Mouse (Mus musculus): ENCODE measurements at regions not wholly inside any gene's neighbourhood (a gene's known extent, or its start where the extent isn't known, plus 50 kb on each side); places are given as distances from the start of the nearest gene placed in this dataset.

- Histone ChIP-seq H3K4me3 (ENCODE audit: inconsistent target) (no peak overlapping the region), H3K36me3 (ENCODE audit: inconsistent target) (no peaks in the 10 kb centered on the region), H3K79me2 (ENCODE audit: inconsistent target) (no peaks in the 10 kb centered on the region), H3K27ac (peak overlapping the region; percentile 36)
- WGBS (ENCODE audit: missing documents) = 42% methylated on average over 1 of the region's 1 CpGs
Observed at GRCm38 (mm10) chr3:65891594-65891993, 66.5 kb downstream of the Ccnl1 start.

- no peak overlapping the region for H3K4me3 ChIP-seq (ENCODE audit: inconsistent target)
- no peaks in the 10 kb centered on the region for H3K36me3 ChIP-seq (ENCODE audit: inconsistent target)
- WGBS (ENCODE audit: missing documents) = 57% methylated on average over 2 of the region's 2 CpGs
- H3K27ac ChIP-seq = peak overlapping the region; percentile 36
- H3K79me2 ChIP-seq (ENCODE audit: inconsistent target) = no peaks in the 10 kb centered on the region
Observed at GRCm38 (mm10) chr3:65891139-65891538, 66.9 kb downstream of the Ccnl1 start.

DNA sequence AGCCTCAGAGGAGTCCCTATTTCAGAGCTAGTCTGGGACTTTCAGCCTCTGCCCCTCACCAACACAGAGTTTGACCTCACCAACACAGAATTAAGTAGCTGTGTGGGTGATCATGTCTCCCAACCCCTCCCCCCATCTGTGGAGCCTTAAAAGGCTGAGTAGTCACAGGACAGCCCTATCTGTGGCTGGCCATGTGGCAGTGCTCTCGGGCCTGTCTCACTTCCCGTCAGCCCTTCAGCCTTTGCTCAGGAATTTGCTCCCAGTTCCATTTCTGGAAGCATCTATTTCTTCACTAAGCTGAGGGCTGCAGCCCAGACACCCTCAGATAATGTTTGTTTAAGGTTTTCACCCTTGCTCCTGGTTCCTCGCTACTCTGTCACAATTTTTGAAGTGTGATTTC lies 69.1 kb downstream of the Ccnl1 start:
- H3K79me2 ChIP-seq (ENCODE audit: inconsistent target) = no peaks in the 10 kb centered on the region
- 88% methylated on average over 3 of the region's 3 CpGs for WGBS (ENCODE audit: missing documents)
- no peaks in the 10 kb centered on the region for H3K36me3 ChIP-seq (ENCODE audit: inconsistent target)
- no peak overlapping the region for H3K4me3 ChIP-seq (ENCODE audit: inconsistent target)
- no peak overlapping the region for H3K27ac ChIP-seq

GRCm38 (mm10) chr3:65884571-65885011 lies 73.5 kb downstream of the Ccnl1 start:
- WGBS (ENCODE audit: missing documents) = 76% methylated on average over 9 of the region's 10 CpGs
- H3K27ac ChIP-seq = no peak overlapping the region
- H3K4me3 ChIP-seq (ENCODE audit: inconsistent target) = no peak overlapping the region
- no peaks in the 10 kb centered on the region for H3K36me3 ChIP-seq (ENCODE audit: inconsistent target)
- H3K79me2 ChIP-seq (ENCODE audit: inconsistent target) = no peaks in the 10 kb centered on the region

GRCm38 (mm10) chr3:65882123-65882522 lies 75.9 kb downstream of the Ccnl1 start:
- 90% methylated on average over 2 of the region's 2 CpGs for WGBS (ENCODE audit: missing documents)
- H3K4me3 ChIP-seq (ENCODE audit: inconsistent target) = no peak overlapping the region
- no peaks in the 10 kb centered on the region for H3K36me3 ChIP-seq (ENCODE audit: inconsistent target)
- H3K27ac ChIP-seq = no peak overlapping the region
- no peaks in the 10 kb centered on the region for H3K79me2 ChIP-seq (ENCODE audit: inconsistent target)

Data from macrophage (primary cell).